Mouse (Mus musculus) kidney, embryonic 14.5 days (tissue): ENCODE measurements around the gene Pitpnm3. TPM values are rescaled to one million over a fixed set of nuclear protein-coding genes. Genes with fewer than 3 reads are reported as not detected.

ENCODE experiments used
- ATAC-seq: fragments of 200-750 bp; cut with Nextera tagmentation; 2 replicates; pipeline ENCODE4 v1.8.0; 2017; ENCODE audit warnings: moderate number of reproducible peaks, mild to moderate bottlenecking, moderate TSS enrichment, moderate library complexity; ENCODE audit not compliant: low FRiP score, low TSS enrichment
- H3K27ac ChIP-seq: fragments of 300-500 bp; sonication (generic); 2 replicates; pipeline ENCODE4 v1.5.1; 2014; ENCODE audit warnings: low read depth, mild to moderate bottlenecking, low read length, moderate library complexity, mixed read lengths
- H3K27me3 ChIP-seq: fragments of 300-500 bp; sonication (generic); 2 replicates; pipeline ENCODE4 v1.6.1; 2014; ENCODE audit warnings: mild to moderate bottlenecking, low read length; ENCODE audit not compliant: control insufficient read depth, insufficient read depth
- H3K36me3 ChIP-seq: fragments of 300-500 bp; sonication (generic); 2 replicates; pipeline ENCODE4 v1.6.1; 2014; ENCODE audit warnings: low read length, mixed read lengths; ENCODE audit not compliant: control insufficient read depth, insufficient read depth
- H3K4me1 ChIP-seq: fragments of 300-500 bp; sonication (generic); 2 replicates; pipeline ENCODE4 v1.6.1; 2014; ENCODE audit warnings: low read length, mixed read lengths; ENCODE audit not compliant: control insufficient read depth, insufficient read depth
- H3K4me2 ChIP-seq: fragments of 300-500 bp; sonication (generic); replicated peaks from 2 replicates; pipeline ENCODE4 v1.6.1; 2014; ENCODE audit warnings: low read depth, mild to moderate bottlenecking, low read length
- H3K4me3 ChIP-seq: fragments of 300-500 bp; sonication (generic); 2 replicates; pipeline ENCODE4 v1.5.1; 2014; ENCODE audit warnings: mild to moderate bottlenecking, low read length
- H3K9ac ChIP-seq: fragments of 300-500 bp; sonication (generic); 2 replicates; pipeline ENCODE4 v1.6.1; 2014; ENCODE audit warnings: low read depth, mild to moderate bottlenecking, low read length, moderate library complexity
- H3K9me3 ChIP-seq: fragments of 300-500 bp; sonication (generic); 2 replicates; pipeline ENCODE4 v1.6.1; 2016; ENCODE audit warnings: low read length; ENCODE audit not compliant: control insufficient read depth
- WGBS: fragments of 180-500 bp; shearing (Covaris S2); extraction: QIAGEN DNeasy Blood & Tissue Kit; methylation state at CpG from one replicate; pipeline ENCODE4 v1.1.7; 2014; 5-methylcytosine and 5-hydroxymethylcytosine counted together
- polyA plus RNA-seq: library from polyadenylated mRNA; unstranded; fragments of >200 nt; fragmentation: Nextera tagmentation; extraction: Ambion mirVana; gene quantifications from 2 replicates; pipeline ENCODE4 v1.2.1, GENCODE M21; 2014

Pitpnm3 gene
- polyA plus RNA-seq, 1 experiment from 2014 or later = 0.09 TPM

DNA sequence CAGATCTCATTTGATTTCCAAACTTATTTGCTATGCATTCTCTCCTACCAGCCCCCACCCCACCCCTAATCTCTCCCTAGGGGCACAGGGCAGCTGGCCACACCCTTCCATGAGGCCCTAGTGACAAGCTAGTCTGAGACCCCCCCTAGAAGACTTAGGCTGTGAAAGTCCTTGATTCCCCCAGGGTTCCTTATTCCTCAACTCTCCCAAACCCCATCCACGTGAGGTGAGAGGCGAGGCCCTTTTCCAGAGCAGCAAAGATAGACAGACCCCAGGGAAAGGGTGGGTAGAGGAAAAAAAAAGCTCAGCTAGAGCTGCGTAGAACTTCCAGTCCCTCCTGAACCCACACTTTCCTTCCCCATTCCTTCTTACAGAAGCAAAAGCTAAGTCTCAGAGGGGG lies 4.7 kb downstream of the Pitpnm3 start:
- H3K27ac ChIP-seq = no peak overlapping the region
- ATAC-seq = no peak
- H3K27me3 ChIP-seq = peaks cover 28% of the 10 kb centered on the region
- 86% methylated on average over 3 of the region's 3 CpGs for WGBS
- H3K4me2 ChIP-seq = no peak overlapping the region
- no peak overlapping the region for H3K4me3 ChIP-seq
- 0 out of 2 replicates have a peak, but pooled peaks cover 10% of the 10 kb centered on the region for H3K4me1 ChIP-seq
- no peak overlapping the region for H3K9ac ChIP-seq
- H3K9me3 ChIP-seq = no peaks in the 10 kb centered on the region
- no peaks in the 10 kb centered on the region for H3K36me3 ChIP-seq

DNA sequence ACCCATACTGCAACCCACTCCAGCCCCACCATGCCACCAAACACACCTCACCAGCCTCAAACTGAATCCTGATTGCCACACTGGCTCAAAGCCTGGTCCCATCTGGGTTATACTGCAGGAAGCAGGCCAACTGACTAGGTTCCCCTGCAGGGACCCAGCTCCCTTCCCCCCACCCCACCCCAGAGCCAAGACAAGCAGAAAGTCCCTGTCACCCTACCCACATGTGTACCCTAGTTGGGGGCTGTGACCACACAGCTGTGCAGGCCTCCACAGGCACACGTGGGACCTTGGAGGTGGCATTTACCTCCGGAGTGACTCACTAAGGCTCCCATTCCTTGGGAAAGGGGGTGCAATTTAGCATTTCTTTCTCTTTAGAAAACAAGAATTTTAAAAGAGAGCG lies 5.1 kb downstream of the Pitpnm3 start:
- no peak for ATAC-seq
- Histone ChIP-seq H3K36me3 (no peaks in the 10 kb centered on the region), H3K9ac (no peak overlapping the region), H3K9me3 (no peaks in the 10 kb centered on the region), H3K4me3 (no peak overlapping the region), H3K4me2 (no peak overlapping the region), H3K27me3 (peaks cover 24% of the 10 kb centered on the region), H3K4me1 (0 out of 2 replicates have a peak, but pooled peaks cover 10% of the 10 kb centered on the region), H3K27ac (no peak overlapping the region)
- WGBS = 75% methylated on average over 3 of the region's 3 CpGs

- peaks cover 20% of the 10 kb centered on the region for H3K27me3 ChIP-seq
- no peak overlapping the region for H3K4me3 ChIP-seq
- 0 out of 2 replicates have a peak, but pooled peaks cover 6% of the 10 kb centered on the region for H3K4me1 ChIP-seq
- H3K27ac ChIP-seq = no peak overlapping the region
- ATAC-seq = no peak
- no peaks in the 10 kb centered on the region for H3K36me3 ChIP-seq
- H3K9ac ChIP-seq = no peak overlapping the region
- H3K4me2 ChIP-seq = no peak overlapping the region
- 14% methylated on average over 11 of the region's 11 CpGs for WGBS
- no peaks in the 10 kb centered on the region for H3K9me3 ChIP-seq
Observed at GRCm38 (mm10) chr11:72130021-72130420, 5.6 kb downstream of the Pitpnm3 start.

DNA sequence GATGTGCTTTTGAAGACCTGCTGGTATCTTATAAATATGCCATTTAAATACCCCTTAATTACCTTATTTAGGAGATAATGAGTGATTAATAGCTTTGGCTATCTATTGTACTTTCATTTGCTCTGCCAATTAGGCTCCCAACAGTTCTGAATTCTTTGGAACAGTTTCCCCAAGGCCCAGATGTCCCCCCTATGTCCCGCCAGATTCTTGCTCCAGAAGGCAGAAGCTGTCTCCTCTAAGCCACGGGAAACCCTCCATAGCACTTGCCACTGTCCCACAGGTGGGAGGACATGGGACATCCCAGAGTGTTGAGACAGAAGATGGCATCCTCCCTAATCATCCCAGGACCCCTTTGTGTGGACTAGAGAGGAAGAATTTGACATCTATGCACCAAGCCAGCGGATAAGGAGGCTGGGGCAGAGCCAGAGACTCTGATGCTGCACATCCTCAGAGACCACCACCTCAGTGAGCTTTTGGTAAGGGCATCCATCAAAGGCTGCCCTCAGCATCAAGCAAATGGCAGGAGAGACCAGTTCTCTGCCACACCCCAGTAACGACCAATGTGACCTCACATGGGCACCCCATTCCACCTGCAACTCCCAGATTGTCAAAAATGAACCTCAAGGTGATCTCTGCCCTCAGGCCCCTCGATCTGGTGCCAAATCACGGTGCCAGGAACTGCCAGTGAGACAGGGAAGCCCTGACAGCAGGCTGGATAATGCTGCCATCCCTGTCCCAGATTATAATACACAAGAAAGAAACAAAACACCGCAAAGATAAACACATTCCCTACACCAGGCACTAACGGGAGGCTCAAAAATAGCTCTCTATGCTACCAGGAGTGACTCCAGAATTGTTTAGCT lies 6.3 kb downstream of the Pitpnm3 start:
- Histone ChIP-seq H3K27ac (no peak overlapping the region), H3K4me1 (0 out of 2 replicates have a peak, but pooled peaks cover 4% of the 10 kb centered on the region), H3K9me3 (no peaks in the 10 kb centered on the region), H3K27me3 (peaks cover 12% of the 10 kb centered on the region), H3K36me3 (no peaks in the 10 kb centered on the region), H3K4me3 (no peak overlapping the region), H3K9ac (no peak overlapping the region), H3K4me2 (no peak overlapping the region)
- WGBS = 71% methylated on average over 8 of the region's 8 CpGs
- ATAC-seq = no peak

DNA sequence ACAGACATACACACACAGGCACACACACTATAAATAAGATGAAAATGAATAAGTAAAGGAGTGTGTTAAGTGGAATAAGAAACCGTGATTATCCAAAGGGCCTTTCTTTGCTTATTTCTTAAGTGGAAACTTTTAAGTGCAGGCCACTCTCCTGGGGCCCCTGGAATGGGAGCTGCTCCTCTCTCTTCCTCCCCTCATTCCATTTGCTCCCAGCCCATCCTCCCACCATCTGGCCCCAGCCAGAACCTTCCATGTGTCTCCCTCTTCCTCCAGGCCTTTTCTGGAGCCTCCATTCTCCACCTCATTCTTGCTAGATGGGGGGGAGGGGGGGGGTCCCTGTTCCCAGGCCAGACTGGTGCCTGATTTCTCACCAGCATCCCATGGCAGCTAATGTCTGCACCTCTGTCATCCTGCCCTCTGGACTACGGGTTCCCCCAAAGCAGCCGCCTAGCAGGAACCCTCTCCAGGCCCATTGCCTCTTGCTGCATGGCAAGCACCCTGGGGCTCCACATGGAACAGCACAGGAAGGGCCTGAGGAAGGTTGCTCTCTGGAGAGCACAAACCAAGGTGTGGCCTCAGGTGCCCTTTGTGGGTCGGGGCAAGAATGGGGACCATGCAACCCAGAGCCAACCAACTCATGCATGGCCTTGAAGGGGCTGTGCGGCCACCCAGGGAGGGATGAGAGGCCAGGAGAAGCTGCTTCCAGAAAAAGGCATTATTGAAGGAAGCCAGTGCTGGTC lies 8.0 kb downstream of the Pitpnm3 start:
- no peaks in the 10 kb centered on the region for H3K27me3 ChIP-seq
- no peak overlapping the region for H3K9ac ChIP-seq
- H3K9me3 ChIP-seq = no peaks in the 10 kb centered on the region
- no peak overlapping the region for H3K27ac ChIP-seq
- H3K4me1 ChIP-seq = 0 out of 2 replicates have a peak, but pooled peaks cover 4% of the 10 kb centered on the region
- 71% methylated on average over 5 of the region's 5 CpGs for WGBS
- no peak for ATAC-seq
- H3K36me3 ChIP-seq = no peaks in the 10 kb centered on the region
- H3K4me2 ChIP-seq = no peak overlapping the region
- H3K4me3 ChIP-seq = no peak overlapping the region

DNA sequence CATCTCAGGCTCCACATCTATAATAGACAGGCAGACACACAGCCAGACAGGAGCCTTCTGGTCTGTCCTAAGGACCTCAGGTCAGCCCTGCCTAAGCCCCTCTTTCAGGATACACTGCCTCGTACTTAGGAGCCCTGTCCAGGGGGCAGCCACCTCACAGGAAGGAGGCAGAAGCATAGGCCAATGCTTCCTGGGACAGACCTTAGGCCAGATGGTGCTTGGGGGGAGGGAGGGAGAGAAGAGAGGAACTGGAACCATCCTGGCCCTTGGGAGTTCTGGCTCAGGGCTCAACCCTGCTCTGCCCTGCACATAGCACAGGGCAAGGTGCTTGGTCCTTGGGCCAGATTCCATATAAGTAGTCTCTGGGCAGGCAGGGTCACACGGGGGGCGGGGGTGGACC lies 9.8 kb downstream of the Pitpnm3 start:
- no peaks in the 10 kb centered on the region for H3K4me1 ChIP-seq
- WGBS = 70% methylated on average over 3 of the region's 3 CpGs
- H3K4me3 ChIP-seq = no peak overlapping the region
- no peak overlapping the region for H3K9ac ChIP-seq
- H3K9me3 ChIP-seq = no peaks in the 10 kb centered on the region
- H3K4me2 ChIP-seq = no peak overlapping the region
- no peaks in the 10 kb centered on the region for H3K36me3 ChIP-seq
- H3K27me3 ChIP-seq = no peaks in the 10 kb centered on the region
- no peak overlapping the region for H3K27ac ChIP-seq
- no peak for ATAC-seq

DNA sequence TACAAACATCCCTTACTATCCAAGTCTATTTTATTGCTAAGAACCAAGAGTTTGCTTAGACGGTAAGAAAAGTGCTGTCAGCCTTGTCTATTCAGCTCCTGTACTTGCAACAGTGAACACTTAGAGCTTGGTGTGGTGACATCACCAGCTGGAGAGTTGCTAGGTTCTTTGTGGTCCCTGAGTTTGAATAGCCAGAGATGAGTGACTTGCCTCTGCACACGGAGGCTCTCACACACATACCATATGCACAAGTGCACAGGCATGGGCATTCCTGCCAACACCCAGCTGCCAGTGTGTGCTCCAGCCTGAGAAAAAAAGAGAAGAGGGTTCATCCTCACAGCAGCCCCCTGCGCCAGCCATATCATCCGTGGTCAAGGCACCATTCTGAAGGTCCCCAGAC lies 12.0 kb downstream of the Pitpnm3 start:
- no peak overlapping the region for H3K9ac ChIP-seq
- ATAC-seq = no peak
- H3K9me3 ChIP-seq = no peaks in the 10 kb centered on the region
- no peaks in the 10 kb centered on the region for H3K36me3 ChIP-seq
- H3K27ac ChIP-seq = no peak overlapping the region
- H3K4me3 ChIP-seq = no peak overlapping the region
- H3K27me3 ChIP-seq = no peaks in the 10 kb centered on the region
- H3K4me2 ChIP-seq = no peak overlapping the region
- WGBS = 84% methylated on average over 4 of the region's 4 CpGs
- no peaks in the 10 kb centered on the region for H3K4me1 ChIP-seq

DNA sequence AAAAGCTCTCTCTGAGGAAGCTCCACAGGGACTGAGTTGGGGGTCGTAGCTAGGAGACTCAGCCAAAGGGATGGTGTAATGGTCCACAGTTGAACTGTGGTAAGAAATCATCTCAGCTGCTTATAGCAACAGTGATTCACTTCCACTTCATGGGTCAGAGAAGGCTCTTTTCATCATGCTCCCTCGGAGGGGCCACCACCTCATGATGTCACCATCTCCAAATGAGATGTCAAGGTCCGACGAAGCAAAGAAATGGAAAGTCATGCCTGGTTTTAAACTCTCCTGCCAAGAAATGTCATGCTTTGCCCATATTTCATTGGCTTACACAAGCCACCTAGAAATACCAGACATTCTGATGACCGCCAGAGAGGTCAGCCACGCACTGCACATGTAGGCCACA lies 15.2 kb downstream of the Pitpnm3 start:
- no peak overlapping the region for H3K9ac ChIP-seq
- no peaks in the 10 kb centered on the region for H3K4me1 ChIP-seq
- H3K4me2 ChIP-seq = no peak overlapping the region
- no peaks in the 10 kb centered on the region for H3K9me3 ChIP-seq
- H3K36me3 ChIP-seq = no peaks in the 10 kb centered on the region
- no peak overlapping the region for H3K27ac ChIP-seq
- ATAC-seq = no peak
- WGBS = 80% methylated on average over 6 of the region's 6 CpGs
- H3K27me3 ChIP-seq = no peaks in the 10 kb centered on the region
- H3K4me3 ChIP-seq = no peak overlapping the region

- 79% methylated on average over 3 of the region's 3 CpGs for WGBS
- Histone ChIP-seq H3K27me3 (no peaks in the 10 kb centered on the region), H3K9me3 (no peaks in the 10 kb centered on the region), H3K4me3 (no peak overlapping the region), H3K4me2 (no peak overlapping the region), H3K9ac (no peak overlapping the region), H3K36me3 (no peaks in the 10 kb centered on the region), H3K27ac (no peak overlapping the region), H3K4me1 (no peaks in the 10 kb centered on the region)
- ATAC-seq = no peak
Observed at GRCm38 (mm10) chr11:72118630-72119029, 16.9 kb downstream of the Pitpnm3 start.
